Mouse (Mus musculus) ES-E14 (cell line): ENCODE data around the gene Sf3a2. TPM values are rescaled to one million over a fixed set of nuclear protein-coding genes. Genes with fewer than 3 reads are reported as not detected.
A peak's percentile ranks its signal among the peaks of the same experiment; 100 is the strongest.

Source experiments
- DNase-seq: peaks from one replicate; pipeline ENCODE4 v3.0.0-alpha.2; 2013; ENCODE audit warnings: low read depth, low spot score
- H3K27ac ChIP-seq: 2 replicates; pipeline ENCODE4 v1.5.1; 2012; ENCODE audit warnings: low read depth, mild to moderate bottlenecking, low read length, moderate library complexity, mixed read lengths; ENCODE audit not compliant: poor library complexity, insufficient read depth, severe bottlenecking
- H3K36me3 ChIP-seq: 2 replicates; pipeline ENCODE4 v1.6.1; 2012; ENCODE audit warnings: mild to moderate bottlenecking, low read length, moderate library complexity, mixed read lengths; ENCODE audit not compliant: control insufficient read depth, poor library complexity, insufficient read depth, severe bottlenecking
- H3K4me1 ChIP-seq, 2 experiments: fragments of 150-350 bp in 1 of 2; sonication (generic) in 1 of 2; 2 replicates each; pipeline ENCODE4 v1.6.1; 2012; ENCODE audit warnings: low read length in 2 of 2, mild to moderate bottlenecking in 1 of 2, mixed read lengths in 1 of 2; ENCODE audit not compliant: control insufficient read depth in 2 of 2, insufficient read depth in 2 of 2, poor library complexity in 1 of 2
- H3K4me3 ChIP-seq, 2 experiments: fragments of 150-350 bp in 1 of 2; sonication (generic) in 1 of 2; 2 replicates each; pipeline ENCODE4 v1.5.1; 2012; ENCODE audit warnings: low read length in 2 of 2, low read depth in 1 of 2, mild to moderate bottlenecking in 1 of 2, mixed read lengths in 1 of 2; ENCODE audit not compliant: insufficient read depth in 1 of 2, poor library complexity in 1 of 2, severe bottlenecking in 1 of 2
- H3K9ac ChIP-seq: 2 replicates; pipeline ENCODE4 v1.6.1; 2012; ENCODE audit warnings: low read depth, mild to moderate bottlenecking, low read length, mixed read lengths; ENCODE audit not compliant: poor library complexity, insufficient read depth, severe bottlenecking
- H3K9me3 ChIP-seq: fragments of 150-350 bp; sonication (generic); 2 replicates; pipeline ENCODE4 v1.6.1; 2012; ENCODE audit warnings: low read depth, mild to moderate bottlenecking, low read length; ENCODE audit not compliant: control insufficient read depth, insufficient read depth
- CHD2 ChIP-seq: IDR thresholded peaks from 2 replicates; pipeline ENCODE4 v1.6.1; 2014; ENCODE audit warnings: mild to moderate bottlenecking, low read depth, low read length, inconsistent platforms
- HCFC1 ChIP-seq: IDR thresholded peaks from 2 replicates; pipeline ENCODE4 v1.6.1; 2012; ENCODE audit warnings: low read length, inconsistent platforms, borderline replicate concordance; ENCODE audit not compliant: insufficient read depth
- MAFK ChIP-seq: IDR thresholded peaks from 2 replicates; pipeline ENCODE4 v1.6.1; 2014; ENCODE audit warnings: mild to moderate bottlenecking, low read depth, low read length, inconsistent platforms; ENCODE audit not compliant: insufficient read depth
- ZC3H11A ChIP-seq: IDR thresholded peaks from 2 replicates; pipeline ENCODE4 v1.6.1; 2012; ENCODE audit warnings: low read depth, mild to moderate bottlenecking, inconsistent platforms, low read length, borderline replicate concordance
- ZNF384 ChIP-seq: IDR thresholded peaks from 2 replicates; pipeline ENCODE4 v1.6.1; 2012; ENCODE audit warnings: low read depth, low read length, inconsistent platforms
- in situ Hi-C, 2 experiments: fragments of 600-800 bp; cut with MboI; formaldehyde crosslinking; loops; one replicate each; pipeline ENCODE4 v1.15.1; 2025; ENCODE audit warnings: low sequenced_read_pairs in 2 of 2, inconsistent platforms in 1 of 2; ENCODE audit not compliant: unreplicated experiment in 2 of 2
- total RNA-seq: library from RNA; depleted of rRNA; stranded (reverse); fragments of 300-350 nt; gene quantifications from 2 replicates; pipeline ENCODE4 v1.2.3, GENCODE M21; 2012

Gene Sf3a2
- total RNA-seq, 1 experiment: 31.4 TPM

GRCm38 (mm10) chr10:80785963-80786362, 12.0 kb upstream of the Sf3a2 start:
- no peak for DNase-seq
- Histone ChIP-seq H3K9me3 (no peaks in the 10 kb centered on the region), H3K36me3 (peaks cover 95% of the 10 kb centered on the region), H3K4me1 (peaks cover 0 to 5% of the 10 kb centered on the region in 2 experiments; a peak in 1 of 4 replicates), H3K4me3 (no peak overlapping the region), H3K9ac (no peak overlapping the region), H3K27ac (no peak overlapping the region)
- TF ChIP-seq ZC3H11A: no peak
- TF ChIP-seq CHD2: no peak
- in situ Hi-C loops: no loop called here

- Histone ChIP-seq H3K4me3 (no peak overlapping the region), H3K36me3 (peaks cover 93% of the 10 kb centered on the region), H3K4me1 (peaks cover 0 to 7% of the 10 kb centered on the region in 2 experiments; a peak in 1 of 4 replicates), H3K27ac (no peak overlapping the region), H3K9me3 (no peaks in the 10 kb centered on the region), H3K9ac (no peak overlapping the region)
- TF ChIP-seq ZNF384: no peak
- no peak for TF ChIP-seq ZC3H11A
- TF ChIP-seq CHD2: no peak
- TF ChIP-seq HCFC1: no peak
- no peak for TF ChIP-seq MAFK
- in situ Hi-C loops: no loop called here
- DNase-seq: no peak
Observed at GRCm38 (mm10) chr10:80787517-80787916, 10.5 kb upstream of the Sf3a2 start.

- Histone ChIP-seq H3K9ac (no peak overlapping the region), H3K4me1 (peaks cover 0 to 8% of the 10 kb centered on the region in 2 experiments; a peak in 1 of 4 replicates), H3K27ac (no peak overlapping the region), H3K36me3 (peaks cover 87% of the 10 kb centered on the region), H3K4me3 (no peak overlapping the region), H3K9me3 (no peaks in the 10 kb centered on the region)
- TF ChIP-seq ZNF384 (no peak), MAFK (no peak), HCFC1 (no peak), CHD2 (no peak)
- in situ Hi-C loops: no loop called here
- no peak for DNase-seq
Observed at GRCm38 (mm10) chr10:80790761-80791404, 7.1 kb upstream of the Sf3a2 start.

GRCm38 (mm10) chr10:80791476-80792174, 6.4 kb upstream of the Sf3a2 start:
- peaks cover 87% of the 10 kb centered on the region for H3K36me3 ChIP-seq
- in situ Hi-C loops: no loop called here
- TF ChIP-seq ZC3H11A: no peak
- TF ChIP-seq MAFK: no peak
- TF ChIP-seq ZNF384: no peak
- no peak for TF ChIP-seq HCFC1
- TF ChIP-seq CHD2: no peak
- H3K27ac ChIP-seq: no peak overlapping the region
- peaks cover 0 to 11% of the 10 kb centered on the region in 2 experiments; a peak in 1 of 4 replicates for H3K4me1 ChIP-seq
- H3K9me3 ChIP-seq: no peaks in the 10 kb centered on the region
- peak overlapping the region; percentile 11 to 43; a peak in 3 of 4 replicates for H3K4me3 ChIP-seq
- H3K9ac ChIP-seq: peak overlapping the region; percentile 4; the same call in 1 of the 2 replicates
- no peak for DNase-seq
